Mouse (Mus musculus) layer of hippocampus, postnatal 25 days (tissue): ENCODE measurements at regions not wholly inside any gene's neighbourhood (a gene's known extent, or its start where the extent isn't known, plus 50 kb on each side); places are given as distances from the start of the nearest gene placed in this dataset.
A peak's percentile ranks its signal among the peaks of the same experiment; 100 is the strongest.

Experiments
- DNase-seq, 2 experiments: peaks; one replicate each; pipeline ENCODE4 v3.0.0; 2022; ENCODE audit warnings: mixed read lengths in 2 of 2, low spot score in 1 of 2; ENCODE audit errors: extremely low spot score in 1 of 2

DNA sequence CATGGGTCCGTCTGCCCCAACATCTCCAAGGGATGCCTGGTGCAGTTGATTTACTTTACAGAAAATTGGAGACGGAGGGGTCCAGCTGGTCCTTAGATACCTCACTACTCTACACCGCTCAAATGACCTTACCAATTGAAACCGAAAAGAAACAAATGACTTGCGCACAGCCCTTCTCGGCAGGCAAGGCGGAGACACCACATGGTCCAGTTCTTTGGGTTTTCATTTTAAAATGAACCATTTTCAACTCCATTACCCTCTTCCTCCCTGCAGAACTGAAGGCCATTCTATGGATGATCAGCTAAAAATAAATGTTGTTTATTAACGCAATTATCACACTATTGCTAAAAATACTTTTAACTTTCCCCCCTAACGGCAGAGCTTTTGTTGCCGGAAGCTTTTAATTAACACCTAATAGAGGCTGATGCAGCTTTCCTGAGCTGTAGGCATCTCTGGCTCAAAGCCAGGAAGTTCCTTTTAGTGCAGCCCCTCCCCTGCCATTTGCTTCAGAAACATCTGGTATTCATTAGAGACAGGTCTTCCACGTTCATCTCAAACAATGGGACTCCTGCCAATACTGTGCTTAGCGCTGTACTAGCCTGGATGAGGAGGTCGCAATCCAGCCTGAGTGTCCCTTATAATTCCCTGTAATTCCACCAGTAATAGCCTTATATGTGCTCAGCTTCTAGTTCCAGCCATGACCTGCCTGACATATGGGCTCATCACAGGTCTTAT lies 247.5 kb downstream of the Drd1 start:
- DNase-seq, result no peak

DNA sequence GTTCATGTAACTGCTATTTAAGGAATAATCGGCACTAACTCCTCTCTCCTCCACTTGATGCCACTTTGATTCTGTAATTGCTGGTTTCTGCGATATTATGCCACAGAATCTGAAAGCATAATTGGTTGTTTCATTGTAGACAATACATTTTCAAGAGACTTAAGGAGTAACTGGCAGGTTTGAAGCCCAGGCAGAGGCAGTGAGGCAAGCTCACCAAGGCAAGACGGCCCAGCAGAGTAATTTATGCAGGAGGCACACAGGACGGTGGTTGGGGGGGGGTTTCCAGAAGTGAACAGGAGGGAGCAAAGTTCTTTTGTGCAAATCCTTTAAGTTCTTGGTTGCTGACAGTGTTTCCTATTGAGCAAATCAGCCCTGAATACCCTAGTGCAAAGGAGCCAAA lies 249.6 kb downstream of the Drd1 start:
- no peak for DNase-seq

DNA sequence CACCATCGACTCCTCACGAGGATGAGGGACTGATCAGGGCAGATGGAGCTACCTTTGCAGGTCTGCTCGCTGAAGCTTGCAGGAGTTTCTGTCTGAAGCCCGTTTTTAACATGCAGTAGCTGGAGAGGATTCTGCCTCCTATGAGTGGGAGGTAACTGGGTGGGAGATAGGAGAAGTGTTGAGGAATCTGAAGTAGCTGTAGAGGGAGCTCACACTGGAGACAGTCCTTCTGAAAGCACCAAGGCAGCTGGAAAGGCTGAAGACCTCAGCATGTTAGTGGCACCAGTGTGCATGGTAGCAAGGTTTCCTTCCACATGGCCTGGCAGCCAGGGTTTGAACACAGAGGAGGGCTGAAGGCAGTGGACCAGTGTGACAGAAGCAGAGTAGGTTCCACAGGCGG lies 254.5 kb downstream of the Drd1 start:
- DNase-seq, result no peak

DNA sequence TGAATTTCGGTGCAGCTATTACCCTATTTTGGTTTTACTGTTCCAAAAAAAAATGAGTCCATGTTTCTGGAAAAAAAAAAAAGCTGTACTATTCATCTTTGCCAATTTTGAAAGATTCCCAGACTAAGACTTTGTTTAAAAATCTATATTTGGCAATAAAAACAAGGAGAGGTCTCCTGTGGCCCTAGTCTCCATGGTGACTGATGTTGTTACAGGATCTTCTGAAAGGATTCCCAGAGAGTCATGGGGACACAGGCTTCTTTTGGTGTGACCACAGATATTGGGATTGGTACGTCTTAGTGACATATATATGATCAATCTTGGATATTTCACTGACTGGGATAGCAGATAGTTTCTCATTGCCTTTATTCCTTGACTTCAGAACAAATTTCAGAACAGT lies 266.7 kb downstream of the Drd1 start:
- DNase-seq, result no peak

DNA sequence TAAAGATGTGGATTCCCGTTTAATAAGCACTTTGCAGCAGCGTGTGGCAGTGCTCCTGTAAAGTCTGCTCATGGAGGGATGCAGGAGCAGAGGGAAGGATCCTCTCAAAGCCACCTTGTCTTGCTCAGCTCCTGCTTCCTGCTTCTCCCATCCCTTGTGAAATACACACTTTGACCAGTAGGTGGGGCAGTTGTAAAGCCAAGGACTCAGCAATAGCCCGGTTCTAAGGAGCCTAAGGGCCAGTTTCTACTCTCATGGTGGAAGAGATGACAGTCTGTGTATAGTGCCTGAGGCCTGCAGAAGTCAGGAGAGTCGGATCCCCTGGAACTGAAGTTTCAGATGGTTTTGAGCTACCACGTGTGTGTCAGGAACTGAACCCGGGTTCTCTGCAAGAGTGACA lies 272.0 kb downstream of the Drd1 start:
- DNase-seq, result peak; percentile 53 to 91

DNA sequence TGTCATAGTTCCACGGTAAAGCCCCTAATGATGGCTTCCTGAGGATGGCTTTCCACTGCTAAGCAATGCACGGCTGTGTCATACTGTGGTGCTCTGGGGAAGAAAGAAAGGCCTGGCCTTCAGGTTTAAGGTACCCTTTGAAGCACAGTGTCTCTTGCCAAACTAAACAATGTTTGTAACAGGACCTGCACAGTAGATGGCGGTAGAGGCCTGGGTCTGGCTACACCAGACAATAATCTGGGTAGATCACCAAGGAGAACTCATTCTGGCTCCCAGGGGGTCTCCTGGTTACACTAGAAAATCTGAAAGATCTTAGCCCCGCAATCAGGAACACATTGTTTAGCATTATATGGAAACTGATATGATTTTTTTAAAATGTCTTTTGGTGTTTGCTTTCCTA lies 276.4 kb downstream of the Drd1 start:
- DNase-seq, result peak; percentile 32 to 67

DNA sequence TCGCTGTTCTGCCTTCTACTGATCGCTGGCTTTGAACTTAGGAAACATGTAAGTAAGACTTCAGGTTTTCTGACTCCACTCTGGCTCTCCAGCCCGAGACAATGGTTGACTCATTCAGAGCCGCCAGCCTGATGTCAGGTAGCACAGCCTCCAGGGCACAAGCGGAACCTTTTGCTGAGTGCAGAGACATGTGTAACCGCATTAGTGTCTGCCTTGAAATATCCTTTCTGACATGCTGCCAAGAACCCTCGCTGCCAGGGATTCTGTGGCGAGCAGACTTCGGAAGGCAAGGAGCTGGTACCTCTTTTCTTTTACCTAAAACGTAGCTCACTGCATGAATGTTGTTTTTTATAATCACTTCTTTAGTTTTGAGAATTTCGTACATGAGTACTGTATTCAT lies 279.1 kb downstream of the Drd1 start:
- DNase-seq, result no peak

DNA sequence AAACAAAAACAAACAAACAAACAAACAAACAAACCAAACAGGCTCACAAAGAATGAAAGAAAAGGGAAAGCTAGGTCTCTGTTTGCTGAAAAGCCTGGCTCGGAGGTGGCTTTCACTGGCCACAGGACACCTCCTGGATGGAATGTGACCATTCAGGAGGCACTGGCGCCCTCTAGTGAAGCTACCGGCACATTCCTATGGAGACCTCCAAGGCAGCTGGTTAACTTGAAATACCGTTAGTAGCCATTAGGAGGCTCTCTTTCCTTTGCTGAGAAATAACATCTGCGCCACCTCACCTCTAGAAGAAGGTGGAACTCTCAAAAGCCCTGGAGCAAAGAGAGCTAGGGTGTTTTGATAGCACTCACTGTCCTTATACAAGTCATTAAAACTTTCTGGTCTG lies 279.8 kb downstream of the Drd1 start:
- peak in 1 of 2 experiments; percentile 28 for DNase-seq

DNA sequence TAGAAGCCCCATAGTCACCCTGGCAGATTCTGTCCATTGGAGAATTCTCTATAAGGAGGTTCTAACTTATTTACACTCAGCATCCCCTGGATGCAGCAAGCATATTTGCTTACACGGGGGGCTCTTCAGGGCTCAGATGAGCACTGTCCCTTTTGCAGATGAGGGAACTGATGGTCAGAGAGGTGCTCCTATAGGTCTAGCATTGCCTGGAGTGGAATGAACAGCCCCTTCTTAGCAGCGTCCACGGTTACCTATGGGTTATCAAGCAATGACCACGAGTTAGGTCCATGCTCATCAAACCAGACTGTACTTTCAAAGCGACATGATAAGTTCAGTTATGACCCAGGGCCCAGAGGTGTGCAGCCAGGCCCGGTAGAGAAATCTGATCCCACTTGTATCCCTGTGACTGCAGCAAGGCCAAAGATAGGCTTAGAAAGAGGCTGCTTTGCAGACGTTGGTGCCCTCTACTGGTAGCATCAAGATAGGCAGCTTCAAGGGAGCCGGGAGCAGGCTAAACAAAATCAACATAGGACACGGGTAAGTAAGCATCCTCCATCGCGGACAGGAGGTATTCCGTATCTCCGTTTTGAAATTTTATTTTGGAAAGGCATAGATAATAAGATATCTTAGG lies 290.8 kb downstream of the Drd1 start:
- peak; percentile 57 to 66 for DNase-seq

DNA sequence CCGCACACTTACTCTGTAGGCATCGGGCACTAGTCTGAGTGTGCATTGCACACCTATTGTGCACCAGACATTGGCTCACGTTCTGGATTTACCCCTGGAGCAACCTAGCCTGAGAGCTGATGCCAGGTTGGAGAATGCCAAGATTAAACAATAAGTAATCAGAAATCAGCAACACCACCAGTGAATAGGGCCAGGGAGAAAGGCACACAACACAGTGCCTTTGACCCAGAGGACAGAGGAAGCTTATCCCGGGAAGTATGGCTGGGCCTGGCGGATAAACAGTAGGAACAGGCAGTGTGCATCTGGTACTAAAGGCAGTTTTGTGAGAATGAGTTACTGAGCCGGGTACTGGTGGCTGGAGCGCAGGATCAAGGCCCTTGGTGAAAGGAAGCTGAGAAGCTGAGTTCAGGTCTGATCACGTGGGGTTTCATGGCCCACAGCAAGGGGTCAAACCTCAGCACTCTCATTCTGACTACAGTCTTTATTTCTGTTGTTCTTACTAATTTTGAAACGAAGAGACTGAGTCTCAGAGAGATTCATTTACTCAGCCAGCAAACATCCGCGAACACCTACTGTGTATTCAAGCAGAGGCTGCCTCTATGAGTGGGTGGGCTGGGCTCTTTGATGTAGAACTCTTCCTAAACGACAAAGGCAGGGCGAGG lies 284.8 kb upstream of the Msx2 start:
- no peak for DNase-seq

DNA sequence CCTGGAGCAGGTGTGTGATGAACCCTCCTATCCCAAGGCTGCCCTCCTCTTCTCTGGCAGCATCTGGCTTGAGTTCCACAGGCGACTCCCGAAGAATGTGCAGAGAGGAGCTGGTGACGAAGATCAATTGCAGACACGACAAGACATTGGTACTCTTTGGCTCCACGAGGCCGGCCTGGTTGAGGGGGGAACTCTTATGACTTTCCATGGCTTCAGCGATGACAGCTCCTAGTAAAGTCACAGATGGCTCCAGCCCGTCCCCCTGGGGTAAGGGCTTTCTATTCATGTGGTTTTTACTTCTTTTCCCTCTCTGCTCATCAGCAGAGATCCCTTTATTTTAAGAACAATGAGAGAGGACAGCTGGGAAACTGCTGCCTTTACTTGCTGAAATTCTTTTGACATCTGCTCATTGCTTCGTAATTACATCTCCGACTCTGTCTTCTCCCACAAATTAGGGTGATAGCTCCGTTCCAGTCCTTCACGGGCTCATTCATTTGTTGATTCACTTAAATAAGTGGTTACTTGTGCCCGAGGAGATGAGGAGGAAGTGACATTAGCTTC lies 284.2 kb upstream of the Msx2 start:
- no peak for DNase-seq

DNA sequence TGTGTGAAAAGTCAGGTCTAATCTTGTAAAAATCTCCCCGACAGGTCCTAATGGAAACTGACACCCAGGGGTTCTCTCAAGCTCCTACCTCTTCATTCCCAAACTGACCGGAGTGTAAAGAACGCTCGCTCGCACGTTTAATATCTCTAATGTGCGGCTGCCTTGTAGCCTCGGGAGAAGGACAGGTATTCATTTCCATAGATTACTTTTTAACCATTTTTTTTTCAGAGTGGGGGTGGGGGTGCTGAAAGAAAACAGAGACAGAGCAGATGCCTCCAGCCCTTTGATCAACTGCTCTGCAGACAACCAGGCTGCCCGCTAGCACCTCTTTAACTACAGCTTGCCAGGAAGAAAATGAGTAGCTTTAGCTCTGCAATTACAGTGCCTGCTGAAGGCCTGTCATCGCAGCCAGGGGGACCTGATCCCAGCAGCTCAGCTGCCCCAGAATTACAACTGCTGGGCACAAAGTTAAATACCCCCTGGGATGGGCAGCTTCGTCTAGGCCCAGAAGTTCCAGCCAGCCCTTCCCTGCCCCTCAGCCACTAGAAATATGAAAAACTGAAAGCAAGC lies 282.3 kb upstream of the Msx2 start:
- no peak for DNase-seq

DNA sequence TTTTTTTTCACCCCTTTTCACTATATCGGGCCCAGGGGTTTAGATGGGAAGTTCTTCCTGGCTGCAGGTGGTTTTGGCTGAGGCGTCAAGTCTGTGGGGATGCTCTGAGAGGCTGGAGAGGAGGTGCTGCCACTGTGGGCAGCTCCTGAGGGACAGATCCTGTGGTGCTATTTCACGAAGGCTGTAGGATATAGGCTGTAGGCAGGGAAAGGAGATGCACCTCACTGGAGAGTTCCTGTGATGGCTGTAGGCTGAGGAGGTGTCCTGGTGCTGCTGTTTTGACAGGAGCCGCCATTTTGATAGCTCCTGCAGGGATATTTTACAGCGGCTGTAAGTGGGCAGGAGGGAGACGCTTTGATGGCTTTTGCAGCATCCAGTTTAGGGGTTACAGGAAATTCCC lies 280.2 kb upstream of the Msx2 start:
- no peak for DNase-seq

DNA sequence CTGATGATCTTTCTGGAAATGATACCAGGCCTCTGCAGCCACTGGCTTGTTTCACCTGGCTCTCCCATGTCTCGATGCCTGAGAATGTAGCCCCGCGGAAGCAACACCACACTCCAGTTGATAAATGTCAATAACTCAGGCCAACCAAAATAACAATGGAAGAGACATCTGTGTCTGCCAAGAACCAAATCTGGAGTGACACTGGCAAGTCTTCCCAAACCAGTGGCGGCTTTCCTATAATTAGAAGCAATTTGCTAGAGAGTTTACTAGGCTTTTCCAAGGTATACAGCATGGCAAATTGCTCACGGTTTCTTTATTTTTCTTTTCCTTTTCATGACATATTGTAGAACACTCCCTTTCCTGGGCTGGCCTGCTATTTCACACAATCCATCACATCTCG lies 268.1 kb upstream of the Msx2 start:
- DNase-seq, result no peak

DNA sequence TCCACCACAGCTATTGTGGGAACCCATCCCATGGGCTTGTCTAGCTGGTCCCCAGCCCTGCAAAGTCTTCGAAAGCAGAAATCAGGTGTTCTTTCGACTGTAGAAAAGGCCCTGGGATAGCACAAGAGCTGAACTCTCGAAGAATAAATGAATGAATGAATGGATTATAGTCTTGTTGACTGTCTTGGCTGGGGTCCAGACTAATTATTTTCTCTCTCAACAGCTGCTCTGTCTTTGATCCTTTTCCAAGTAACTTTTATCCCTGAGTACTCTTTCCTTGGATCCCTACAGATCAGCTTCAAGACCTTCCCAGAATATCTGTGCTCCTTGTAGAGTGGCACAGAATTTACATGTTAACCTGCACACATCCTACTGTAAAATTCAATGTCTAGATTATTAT lies 266.3 kb upstream of the Msx2 start:
- DNase-seq, result no peak

DNA sequence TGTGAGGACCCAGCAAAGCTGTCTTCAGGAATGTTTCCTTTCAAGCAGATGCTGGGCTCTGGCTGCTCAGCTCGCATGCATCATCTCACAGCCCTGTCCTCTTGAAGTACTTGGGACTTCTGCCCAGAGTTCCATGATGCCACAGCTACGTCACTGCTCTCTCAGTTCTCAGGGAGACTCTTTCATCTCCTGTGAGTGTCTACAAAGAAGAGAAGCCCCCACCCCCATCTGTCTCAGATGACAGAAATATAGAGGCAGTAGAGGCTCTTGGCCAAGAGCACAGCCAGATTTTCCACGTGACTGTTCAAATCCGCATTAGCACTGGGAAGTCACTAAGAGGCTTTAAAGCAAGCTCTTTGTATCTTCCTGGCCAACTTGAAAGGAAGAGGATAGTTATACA lies 262.1 kb upstream of the Msx2 start:
- no peak for DNase-seq

DNA sequence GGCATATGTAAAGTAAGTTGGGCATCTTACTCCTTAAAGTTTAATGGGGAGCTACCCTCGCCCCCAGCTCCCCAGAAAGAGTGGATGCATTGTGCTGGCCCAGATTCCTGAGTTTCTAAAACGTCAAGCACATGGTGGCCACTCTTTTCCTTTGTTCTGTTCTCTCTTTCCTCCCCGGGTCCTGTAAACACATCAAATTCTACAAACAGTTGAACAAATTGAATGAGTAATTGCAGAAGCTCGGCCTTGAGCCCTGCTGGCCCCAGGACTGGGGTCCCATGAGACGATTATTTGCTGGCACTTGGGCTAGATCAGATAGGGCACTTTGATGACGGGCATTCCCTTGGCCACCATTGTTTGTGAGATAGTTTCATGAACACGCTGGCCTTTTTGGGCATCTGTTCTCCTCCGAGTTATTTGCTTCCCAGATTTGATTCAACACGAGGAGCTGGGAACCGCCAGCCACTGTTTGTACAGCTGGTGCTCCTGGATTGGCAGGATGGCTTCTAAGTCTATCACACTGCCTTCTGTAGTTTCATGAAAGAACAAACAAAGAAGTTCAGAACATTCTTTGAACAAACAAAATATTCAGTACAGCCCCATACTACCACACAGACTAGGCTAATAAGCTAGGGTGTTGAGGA lies 257.5 kb upstream of the Msx2 start:
- no peak for DNase-seq

DNA sequence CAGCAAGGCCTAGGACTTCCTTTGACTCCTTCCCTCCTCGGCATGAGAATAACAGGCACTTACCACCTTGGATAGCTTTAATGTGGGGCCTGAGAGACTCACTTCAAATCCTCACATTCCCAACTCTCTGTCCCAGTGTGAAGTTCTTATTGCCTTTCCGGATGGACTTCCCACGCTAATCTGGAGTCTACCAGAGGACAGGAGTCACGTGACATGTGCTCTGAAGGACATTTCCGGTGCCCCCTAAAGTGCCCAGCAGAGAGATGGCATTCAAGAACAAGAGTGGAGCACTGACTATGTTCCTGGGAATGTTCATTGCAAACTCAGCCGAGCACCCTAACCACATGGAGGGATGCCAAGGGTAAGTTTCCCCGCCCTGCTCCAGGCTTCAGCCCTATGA lies 257.0 kb upstream of the Msx2 start:
- DNase-seq, result no peak

DNA sequence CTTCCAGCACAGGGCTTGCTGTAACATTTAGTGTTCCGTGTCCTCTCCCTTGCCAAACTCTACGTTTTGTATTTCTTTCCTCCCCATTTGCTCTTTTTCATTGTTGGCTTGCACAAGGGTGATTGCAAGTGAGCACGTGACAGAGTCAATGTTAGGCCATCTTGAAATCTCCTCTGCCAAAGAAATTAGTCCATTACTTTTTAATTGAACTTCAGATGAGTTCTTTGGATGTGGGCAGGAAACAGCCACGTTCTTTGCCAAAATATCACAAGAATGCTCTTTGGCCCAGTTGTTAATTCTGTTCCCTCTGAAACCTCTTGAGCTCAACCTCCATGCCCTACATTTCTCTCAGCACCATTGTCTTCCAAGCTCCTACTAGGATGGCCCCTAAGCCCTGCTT lies 253.2 kb upstream of the Msx2 start:
- no peak for DNase-seq

DNA sequence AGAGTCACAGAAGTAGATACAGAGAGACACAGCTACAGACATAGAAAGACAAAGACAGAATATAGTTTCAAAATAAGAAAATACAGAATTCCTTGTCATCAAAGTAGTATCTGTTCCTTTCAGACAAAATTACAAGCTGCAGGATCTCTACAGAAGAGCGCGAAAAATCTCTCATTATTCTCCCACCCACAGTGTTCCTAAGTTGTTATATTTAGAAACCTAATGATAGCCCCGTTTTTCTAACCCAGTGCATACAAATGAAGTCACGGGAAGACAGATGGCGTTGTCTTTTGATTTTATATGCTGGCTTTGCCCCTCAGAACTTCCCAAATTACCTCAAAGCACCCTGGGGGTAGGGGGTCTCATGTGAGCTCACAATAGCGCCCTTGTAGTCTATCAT lies 250.0 kb upstream of the Msx2 start:
- no peak for DNase-seq

DNA sequence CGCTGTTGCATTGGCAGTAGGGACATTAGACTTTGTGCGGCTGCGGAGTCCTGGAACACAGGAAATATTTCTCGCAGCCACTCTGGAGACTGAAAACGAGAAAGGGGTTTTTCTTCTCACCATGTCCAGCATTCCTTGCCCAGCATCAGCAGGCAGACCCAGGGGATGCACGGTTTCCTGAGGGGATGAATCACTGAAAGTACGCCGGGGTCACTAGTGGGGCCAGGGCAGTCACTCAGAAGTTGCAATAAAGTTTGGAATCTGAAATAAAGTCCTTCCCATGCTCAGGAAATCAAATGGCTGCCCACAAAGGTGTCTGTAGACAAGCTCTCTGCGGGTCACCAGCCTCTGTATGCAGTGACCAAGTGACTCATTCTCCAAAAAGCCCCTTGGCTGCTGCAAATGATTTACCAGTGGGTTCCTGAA lies 248.2 kb upstream of the Msx2 start:
- no peak for DNase-seq
